14 mouse cellular contexts compared by ENCODE assay signal in genomic region chr4:141932785-141933574, GRCm38 (mm10). TPM values are rescaled to one million over a fixed set of nuclear protein-coding genes. Genes with fewer than 3 reads are reported as not detected.
A peak's percentile ranks its signal among the peaks of the same experiment; 100 is the strongest.
DNase-seq lines count a peak whose midpoint lies in the region; ATAC-seq and TF ChIP-seq lines count a peak whose summit lies in the region.
"Had no signal": no experiment of that assay in that cellular context is flagged by ENCODE, and none has a peak within 500 bp of the region (broad histone marks: within the 10 kb centered on the region; RNA-seq: fewer than 3 reads in every experiment).

No protein-coding gene starts in this region.

- H3K9ac ChIP-seq in neural tube, embryonic 14.5 days (replicated peaks; ENCODE audit: low read depth, low read length) = no peak overlapping the region
- no peak overlapping the region for H3K9ac ChIP-seq in neural tube, embryonic 15.5 days (replicated peaks)
- no peak overlapping the region for H3K9ac ChIP-seq in forebrain, postnatal 0 days
- no peak overlapping the region for H3K9ac ChIP-seq in limb, embryonic 14.5 days (ENCODE audit: low read depth, low read length, severe bottlenecking)

- no peaks in the 10 kb centered on the region for H3K36me3 ChIP-seq in neural tube, embryonic 14.5 days (ENCODE audit: control insufficient read depth, insufficient read depth, low read length)
- no peaks in the 10 kb centered on the region for H3K36me3 ChIP-seq in neural tube, embryonic 15.5 days
- H3K36me3 ChIP-seq in forebrain, postnatal 0 days (ENCODE audit: insufficient read depth) = no peaks in the 10 kb centered on the region
- no peaks in the 10 kb centered on the region for H3K36me3 ChIP-seq in limb, embryonic 14.5 days (ENCODE audit: control insufficient read depth, insufficient read depth, low read length)

- H3K4me3 ChIP-seq in neural tube, embryonic 14.5 days (ENCODE audit: low read depth, low read length) = no peak overlapping the region
- no peak overlapping the region for H3K4me3 ChIP-seq in neural tube, embryonic 15.5 days (replicated peaks)
- no peak overlapping the region for H3K4me3 ChIP-seq in forebrain, postnatal 0 days (ENCODE audit: low read depth, low read length)
- no peak overlapping the region for H3K4me3 ChIP-seq in limb, embryonic 14.5 days (replicated peaks; ENCODE audit: low read length)
- H3K4me3 ChIP-seq: erythroblast, embryonic 14.5 days had no signal

- ATAC-seq in neural tube, embryonic 14.5 days (ENCODE audit: low read depth) = peak; percentile 58; the same call in 1 of the 2 replicates
- ATAC-seq in neural tube, embryonic 15.5 days (ENCODE audit: low FRiP score) = no peak
- peak; percentile 77 for ATAC-seq in forebrain, postnatal 0 days
- ATAC-seq in limb, embryonic 14.5 days (ENCODE audit: low FRiP score, low read depth) = peak; percentile 62

- no peaks in the 10 kb centered on the region for H3K9me3 ChIP-seq in neural tube, embryonic 14.5 days (ENCODE audit: control insufficient read depth, low read length)
- no peaks in the 10 kb centered on the region for H3K9me3 ChIP-seq in neural tube, embryonic 15.5 days (replicated peaks)
- no peaks in the 10 kb centered on the region for H3K9me3 ChIP-seq in forebrain, postnatal 0 days (ENCODE audit: low read length)
- H3K9me3 ChIP-seq in limb, embryonic 14.5 days (ENCODE audit: control insufficient read depth, low read length) = no peaks in the 10 kb centered on the region

- H3K4me1 ChIP-seq in neural tube, embryonic 14.5 days (ENCODE audit: control insufficient read depth, insufficient read depth, low read length) = no peaks in the 10 kb centered on the region
- H3K4me1 ChIP-seq in neural tube, embryonic 15.5 days = peaks cover 14% of the 10 kb centered on the region
- no peaks in the 10 kb centered on the region for H3K4me1 ChIP-seq in forebrain, postnatal 0 days (ENCODE audit: insufficient read depth)
- no peaks in the 10 kb centered on the region; the same call in 1 of the 2 replicates for H3K4me1 ChIP-seq in limb, embryonic 14.5 days (ENCODE audit: control insufficient read depth, insufficient read depth, low read length)

- no peak for DNase-seq in forebrain, postnatal 0 days
- DNase-seq in limb, embryonic 14.5 days (ENCODE audit: low spot score) = no peak
- DNase-seq in retina, embryonic 14.5 days (ENCODE audit: low spot score) = peak; percentile 65
- no peak for DNase-seq in adrenal gland, postnatal 36 days
- no peak for DNase-seq in urinary bladder, postnatal 36 days (ENCODE audit: low spot score in 2 of 2)
- no peak for DNase-seq in left cerebral cortex, adult 8-10 months (ENCODE audit: low spot score in 2 of 2)
- DNase-seq: cerebellum, adult 2 months; gastrocnemius, postnatal 14 days; heart, postnatal 10 days; kidney, adult 8-10 months; layer of hippocampus, adult 9-11 months had no signal

- TF ChIP-seq POLR2A in limb, embryonic 14.5 days (IDR thresholded peaks at IDR 0.05; ENCODE audit: borderline replicate concordance, extremely low read depth, insufficient read depth, insufficient read length) = no peak

- H3K27me3 ChIP-seq in neural tube, embryonic 14.5 days (ENCODE audit: control insufficient read depth, insufficient read depth, low read length) = no peaks in the 10 kb centered on the region
- no peaks in the 10 kb centered on the region for H3K27me3 ChIP-seq in neural tube, embryonic 15.5 days (replicated peaks)
- H3K27me3 ChIP-seq in forebrain, postnatal 0 days (ENCODE audit: insufficient read depth, low read length) = no peaks in the 10 kb centered on the region
- no peaks in the 10 kb centered on the region for H3K27me3 ChIP-seq in limb, embryonic 14.5 days (ENCODE audit: control insufficient read depth, insufficient read depth, low read length)

- no peak for TF ChIP-seq CTCF in forebrain, postnatal 0 days (IDR thresholded peaks at IDR 0.05; ENCODE audit: low read depth)

- H3K27ac ChIP-seq in neural tube, embryonic 14.5 days (ENCODE audit: low read depth, low read length) = no peak overlapping the region
- no peak overlapping the region for H3K27ac ChIP-seq in neural tube, embryonic 15.5 days (replicated peaks)
- H3K27ac ChIP-seq in forebrain, postnatal 0 days (ENCODE audit: low read depth, low read length) = no peak overlapping the region
- no peak overlapping the region for H3K27ac ChIP-seq in limb, embryonic 14.5 days (replicated peaks; ENCODE audit: low read depth, low read length)

- WGBS in neural tube, embryonic 14.5 days = 60% methylated on average over 14 of the region's 14 CpGs
- 61% methylated on average over 14 of the region's 14 CpGs for WGBS in neural tube, embryonic 15.5 days
- 50% methylated on average over 13 of the region's 14 CpGs for WGBS in forebrain, postnatal 0 days
- 74% methylated on average over 14 of the region's 14 CpGs for WGBS in limb, embryonic 14.5 days

- H3K4me2 ChIP-seq in neural tube, embryonic 14.5 days (ENCODE audit: low read depth, low read length) = no peak overlapping the region
- H3K4me2 ChIP-seq in neural tube, embryonic 15.5 days = no peak overlapping the region
- no peak overlapping the region for H3K4me2 ChIP-seq in forebrain, postnatal 0 days (ENCODE audit: low read depth)
- H3K4me2 ChIP-seq in limb, embryonic 14.5 days (replicated peaks; ENCODE audit: low read depth, low read length, severe bottlenecking) = no peak overlapping the region

RNA-seq across cellular contexts. Expression of gene Efhd2, which starts 58.3 kb away (rescaled TPM):
- 33.2 and 36.3 TPM in 2 replicates for polyA plus RNA-seq in neural tube, embryonic 14.5 days (2014; fragmentation: Nextera tagmentation; extraction: Ambion mirVana)
- 75.6 and 85.4 TPM in 2 replicates for polyA plus RNA-seq in neural tube, embryonic 15.5 days (2015; fragmentation: Nextera tagmentation; extraction: Ambion mirVana)
- 24.2 and 30.7 TPM in 2 replicates for total RNA-seq in forebrain, postnatal 0 days (2014; rRNA removed)
- 49.7 and 52.2 TPM in 2 replicates for polyA plus RNA-seq in forebrain, postnatal 0 days (2015; fragmentation: Nextera tagmentation; extraction: Ambion mirVana)
- 57.8 and 71.4 TPM in 2 replicates for polyA plus RNA-seq in limb, embryonic 14.5 days (2012; rRNA removed)
- 45.7 and 49.8 TPM in 2 replicates for polyA plus RNA-seq in limb, embryonic 14.5 days (2014; fragmentation: Nextera tagmentation; extraction: Ambion mirVana)
- total RNA-seq in adrenal gland, postnatal 36 days (2021) = 10 to 100 TPM; 23.1 to 29.1 TPM
- total RNA-seq in left cerebral cortex, adult 8-10 months (2022) = 100 to 1,000 TPM; 257 to 276 (median 261) TPM
